Mouse (Mus musculus) forebrain, embryonic 14.5 days (tissue): Measurements from ENCODE around the gene Wdr12. TPM values are rescaled to one million over a fixed set of nuclear protein-coding genes. Genes with fewer than 3 reads are reported as not detected.
A peak's percentile ranks its signal among the peaks of the same experiment; 100 is the strongest.
"Not testable (repeated sequence)": the region's sequence is repeated elsewhere in the genome, so short reads cannot be mapped to it uniquely, and the experiment has no call there.

Experiments used
- ATAC-seq: fragments of 200-750 bp; cut with Nextera tagmentation; 2 replicates; pipeline ENCODE4 v1.8.0; 2017; ENCODE audit warnings: mild to moderate bottlenecking, moderate library complexity
- DNase-seq: peaks from one replicate; pipeline ENCODE4 v3.0.0-alpha.2; 2015; ENCODE audit warnings: low spot score
- H3K27ac ChIP-seq: fragments of 300-500 bp; sonication (generic); 2 replicates; pipeline ENCODE4 v1.5.1; 2014; ENCODE audit warnings: low read depth, mild to moderate bottlenecking, control low read depth, low read length, moderate library complexity
- H3K27me3 ChIP-seq: fragments of 300-500 bp; sonication (generic); replicated peaks from 2 replicates; pipeline ENCODE4 v1.6.1; 2014; ENCODE audit warnings: low read length, control low read depth, mixed read lengths; ENCODE audit not compliant: control insufficient read depth, insufficient read depth
- H3K36me3 ChIP-seq: fragments of 300-500 bp; sonication (generic); 2 replicates; pipeline ENCODE4 v1.6.1; 2014; ENCODE audit warnings: low read length, control low read depth; ENCODE audit not compliant: control insufficient read depth, insufficient read depth
- H3K4me1 ChIP-seq: fragments of 300-500 bp; sonication (generic); 2 replicates; pipeline ENCODE4 v1.6.1; 2014; ENCODE audit warnings: antibody characterized with exemption, low read length, control low read depth; ENCODE audit not compliant: control insufficient read depth, insufficient read depth
- H3K4me2 ChIP-seq: fragments of 300-500 bp; sonication (generic); 2 replicates; pipeline ENCODE4 v1.6.1; 2014; ENCODE audit warnings: mild to moderate bottlenecking, control low read depth, low read length
- H3K4me3 ChIP-seq: fragments of 300-500 bp; sonication (generic); 2 replicates; pipeline ENCODE4 v1.5.1; 2014; ENCODE audit warnings: low read depth, low read length, control low read depth
- H3K9ac ChIP-seq: fragments of 300-500 bp; sonication (generic); 2 replicates; pipeline ENCODE4 v1.6.1; 2014; ENCODE audit warnings: mild to moderate bottlenecking, low read length, control low read depth, moderate library complexity
- H3K9me3 ChIP-seq: fragments of 300-500 bp; sonication (generic); replicated peaks from 2 replicates; pipeline ENCODE4 v1.6.1; 2016; ENCODE audit warnings: low read length, control low read depth, mixed read lengths; ENCODE audit not compliant: control insufficient read depth
- whole genome bisulfite sequencing: fragments of 180-500 bp; shearing (Covaris S2); extraction: QIAGEN DNeasy Blood & Tissue Kit; methylation state at CpG from one replicate; pipeline ENCODE4 v1.1.7; 2014; 5-methylcytosine and 5-hydroxymethylcytosine counted together
- polyA plus RNA-seq: library from polyadenylated mRNA; unstranded; fragments of >200 nt; fragmentation: Nextera tagmentation; extraction: Ambion mirVana; gene quantifications from 2 replicates; pipeline ENCODE4 v1.2.1, GENCODE M21; 2014

Wdr12 gene
- polyA plus RNA-seq, 1 experiment from 2014 or later, result 45.2 TPM

DNA sequence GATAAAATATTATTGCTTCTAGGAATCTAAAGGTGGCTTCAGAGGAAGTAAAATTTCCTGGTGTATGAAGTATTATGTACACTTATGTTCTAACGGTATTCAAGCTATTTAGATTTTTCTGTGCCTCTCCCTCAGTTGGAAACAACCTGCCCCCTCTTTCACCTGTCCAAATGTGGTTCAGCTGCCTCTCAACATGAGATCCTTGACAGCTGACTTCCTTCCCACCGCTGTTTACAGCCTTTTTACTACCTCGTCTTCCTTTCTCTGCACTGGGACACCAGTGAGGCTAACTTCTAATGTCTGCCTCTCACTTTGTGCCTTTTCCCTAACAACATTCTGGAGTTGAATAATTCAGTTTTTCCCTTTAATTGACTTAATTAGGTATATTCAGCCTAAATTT, 22.9 kb downstream of the Wdr12 start:
- 85% methylated on average over 3 of the region's 3 CpGs for WGBS
- no peak overlapping the region for H3K9ac ChIP-seq
- no peak overlapping the region for H3K4me2 ChIP-seq
- no peaks in the 10 kb centered on the region for H3K4me1 ChIP-seq
- H3K27me3 ChIP-seq, result no peaks in the 10 kb centered on the region
- H3K4me3 ChIP-seq, result no peak overlapping the region
- H3K36me3 ChIP-seq, result peaks cover 35% of the 10 kb centered on the region
- H3K27ac ChIP-seq, result no peak overlapping the region
- no peak for DNase-seq
- H3K9me3 ChIP-seq, result no peaks in the 10 kb centered on the region
- no peak for ATAC-seq

GRCm38 (mm10) chr1:60074935-60075334, 23.5 kb downstream of the Wdr12 start:
- 77% methylated on average over 2 of the region's 2 CpGs for WGBS
- DNase-seq (no peak), ATAC-seq (no peak)
- Histone ChIP-seq H3K9ac (no peak overlapping the region), H3K4me3 (no peak overlapping the region), H3K27me3 (no peaks in the 10 kb centered on the region), H3K4me2 (no peak overlapping the region), H3K4me1 (no peaks in the 10 kb centered on the region), H3K27ac (no peak overlapping the region), H3K9me3 (no peaks in the 10 kb centered on the region), H3K36me3 (peaks cover 30% of the 10 kb centered on the region)

GRCm38 (mm10) chr1:60070725-60071124, 27.7 kb downstream of the Wdr12 start:
- DNase-seq, H3K4me3 ChIP-seq, H3K27ac ChIP-seq, ATAC-seq, H3K9me3 ChIP-seq, H3K4me1 ChIP-seq, H3K36me3 ChIP-seq, H3K9ac ChIP-seq, H3K27me3 ChIP-seq, H3K4me2 ChIP-seq: not testable (repeated sequence)

DNA sequence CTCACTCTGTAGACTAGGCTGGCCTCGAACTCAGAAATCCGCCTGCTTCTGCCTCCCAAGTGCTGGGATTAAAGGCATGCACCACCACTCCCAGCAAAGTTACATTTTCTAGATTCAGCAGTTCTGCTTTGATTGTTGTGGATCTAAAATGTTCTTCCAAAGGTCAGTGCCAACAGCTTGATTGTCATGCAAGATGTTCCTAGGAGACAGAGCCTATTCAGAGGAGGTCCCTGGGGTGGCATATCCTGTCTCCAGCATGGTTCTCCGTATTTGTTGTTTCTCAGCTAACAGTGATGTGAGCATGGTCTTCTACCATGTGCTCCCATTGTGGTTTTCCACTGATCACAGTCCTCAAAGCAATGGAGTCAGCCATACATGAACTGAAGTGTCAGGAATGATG, 42.1 kb downstream of the Wdr12 start:
- H3K36me3 ChIP-seq, result no peaks in the 10 kb centered on the region
- H3K27me3 ChIP-seq, result no peaks in the 10 kb centered on the region
- DNase-seq (no peak), ATAC-seq (no peak)
- H3K9me3 ChIP-seq, result no peaks in the 10 kb centered on the region
- H3K4me1 ChIP-seq, result no peaks in the 10 kb centered on the region
- H3K4me2 ChIP-seq, result no peak overlapping the region
- H3K9ac ChIP-seq, result no peak overlapping the region
- no peak overlapping the region for H3K27ac ChIP-seq
- WGBS, result 90% methylated on average over 3 of the region's 3 CpGs
- H3K4me3 ChIP-seq, result no peak overlapping the region

- no peak overlapping the region for H3K4me2 ChIP-seq
- WGBS, result 45% methylated on average over 3 of the region's 3 CpGs
- ATAC-seq, result no peak
Measured at GRCm38 (mm10) chr1:60054659-60055058, 43.8 kb downstream of the Wdr12 start.

DNA sequence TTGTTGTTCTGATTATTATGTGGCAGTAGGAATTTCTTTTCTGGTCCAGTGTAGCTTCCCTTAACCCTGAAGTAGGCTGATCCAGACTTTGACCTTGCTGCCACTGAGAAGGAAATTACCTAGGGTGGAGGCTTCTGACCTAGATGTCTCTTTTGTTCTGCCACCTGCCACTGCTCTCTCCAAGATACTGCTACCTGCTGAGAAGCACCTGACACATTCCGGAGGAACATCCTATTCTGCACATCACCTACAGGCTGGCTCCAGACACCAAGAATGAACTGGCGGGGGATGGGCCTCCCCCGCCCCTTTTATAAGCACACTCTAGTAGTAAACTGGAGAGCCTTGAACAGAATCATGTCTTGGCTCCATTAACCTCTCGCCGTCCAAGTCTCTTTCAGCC, 51.0 kb downstream of the Wdr12 start:
- H3K9ac ChIP-seq, DNase-seq, H3K36me3 ChIP-seq, H3K27ac ChIP-seq, ATAC-seq, H3K4me2 ChIP-seq, H3K4me3 ChIP-seq, H3K9me3 ChIP-seq, H3K4me1 ChIP-seq, H3K27me3 ChIP-seq: not testable (repeated sequence)
- 93% methylated on average over 5 of the region's 5 CpGs for WGBS

More at GRCm38 (mm10) chr1:60054659-60055058, 43.8 kb downstream of the Wdr12 start:
- Histone ChIP-seq H3K36me3 (no peaks in the 10 kb centered on the region), H3K9ac (no peak overlapping the region), H3K27ac (no peak overlapping the region), H3K9me3 (no peaks in the 10 kb centered on the region), H3K4me3 (no peak overlapping the region), H3K4me1 (no peaks in the 10 kb centered on the region), H3K27me3 (no peaks in the 10 kb centered on the region)
- no peak for DNase-seq

- 88% methylated on average over 1 of the region's 1 CpGs for WGBS
- ATAC-seq (no peak), DNase-seq (no peak)
- Histone ChIP-seq H3K36me3 (no peaks in the 10 kb centered on the region), H3K9me3 (no peaks in the 10 kb centered on the region), H3K27ac (no peak overlapping the region), H3K9ac (no peak overlapping the region), H3K4me1 (no peaks in the 10 kb centered on the region), H3K27me3 (peaks cover 6% of the 10 kb centered on the region; the same call in 1 of the 2 replicates), H3K4me2 (no peak overlapping the region), H3K4me3 (no peak overlapping the region)
Measured at GRCm38 (mm10) chr1:60044595-60044994, 53.9 kb downstream of the Wdr12 start.

DNA sequence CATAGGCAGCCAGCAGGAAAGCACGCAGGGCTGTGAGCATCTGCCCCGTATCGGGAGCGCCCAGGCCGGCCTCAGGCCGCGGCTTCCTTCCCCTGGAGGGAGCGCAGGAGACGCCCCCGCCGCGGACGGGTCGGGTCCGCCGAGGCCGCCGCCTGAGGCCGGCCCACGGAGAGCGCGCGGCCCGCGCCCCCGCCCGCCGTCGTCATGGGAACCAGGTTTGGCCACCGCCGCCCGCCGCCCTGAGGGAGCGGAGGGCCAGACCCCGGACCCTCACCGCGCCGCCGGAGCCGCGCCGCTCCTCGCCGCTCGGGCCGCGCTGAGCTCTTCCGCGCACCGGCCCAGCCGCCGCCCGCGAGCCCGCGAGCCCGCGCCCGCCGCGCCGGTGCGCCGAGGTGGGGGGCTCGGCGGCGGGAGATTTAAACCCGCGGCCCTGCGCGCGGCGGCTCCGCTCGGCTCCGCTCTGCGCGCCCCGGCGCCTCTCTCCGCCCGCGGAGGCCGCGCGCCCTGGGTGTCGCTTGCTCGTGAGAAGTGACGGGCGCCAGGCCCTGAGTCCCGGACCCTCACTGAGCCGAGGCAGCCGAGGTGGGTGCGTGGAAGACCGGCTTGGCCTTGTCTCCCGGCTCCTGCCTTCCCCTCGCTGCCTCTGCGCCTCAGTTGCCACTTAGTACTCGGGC, 55.5 kb downstream of the Wdr12 start, which contains the start of gene Ica1l:
Gene Ica1l (minus strand): TSS at position 389 of the 674 bp plus-strand sequence.
- Histone ChIP-seq H3K36me3 (no peaks in the 10 kb centered on the region), H3K4me1 (no peaks in the 10 kb centered on the region), H3K9me3 (no peaks in the 10 kb centered on the region), H3K4me2 (peak within 1 kb of the TSS; percentile 91), H3K9ac (peak within 1 kb of the TSS; percentile 86), H3K4me3 (peak within 1 kb of the TSS; percentile 71), H3K27me3 (peaks cover 6% of the 10 kb centered on the region; the same call in 1 of the 2 replicates), H3K27ac (peak within 1 kb of the TSS; percentile 36; the same call in 1 of the 2 replicates)
- ATAC-seq (peak; percentile 92), DNase-seq (peak; percentile 66)
- under 1% methylated on average over 87 of the region's 99 CpGs for WGBS

GRCm38 (mm10) chr1:60042398-60042795, 56.0 kb downstream of the Wdr12 start:
- Histone ChIP-seq H3K9me3 (no peaks in the 10 kb centered on the region), H3K9ac (peak overlapping the region; percentile 86), H3K27me3 (peaks cover 6% of the 10 kb centered on the region; the same call in 1 of the 2 replicates), H3K4me2 (peak overlapping the region; percentile 91), H3K36me3 (no peaks in the 10 kb centered on the region), H3K27ac (peak overlapping the region; percentile 36; the same call in 1 of the 2 replicates), H3K4me3 (peak overlapping the region; percentile 71), H3K4me1 (no peaks in the 10 kb centered on the region)
- peak; percentile 37 for ATAC-seq
- 3% methylated on average over 19 of the region's 19 CpGs for WGBS
- no peak for DNase-seq
